Mouse (Mus musculus): ENCODE data around the gene Spef2. TPM values are rescaled to one million over a fixed set of nuclear protein-coding genes. Genes with fewer than 3 reads are reported as not detected.
"Not testable (repeated sequence)": the region's sequence is repeated elsewhere in the genome, so short reads cannot be mapped to it uniquely, and the experiment has no call there.

Spef2 gene
- polyA plus RNA-seq, 1 experiment from 2014 or later = not detected

GRCm38 (mm10) chr15:9577303-9577702 is 171.4 kb downstream of the Spef2 start:
- no peaks in the 10 kb centered on the region for H3K4me1 ChIP-seq (ENCODE audit: control insufficient read depth, insufficient read depth, low read length)

GRCm38 (mm10) chr15:9574796-9575195 is 173.9 kb downstream of the Spef2 start:
- WGBS = 83% methylated on average over 5 of the region's 5 CpGs
- Histone ChIP-seq H3K36me3 (ENCODE audit: control insufficient read depth, insufficient read depth, low read length) (no peaks in the 10 kb centered on the region), H3K4me3 (ENCODE audit: low read depth, low read length) (no peak overlapping the region), H3K4me1 (ENCODE audit: control insufficient read depth, insufficient read depth, low read length) (no peaks in the 10 kb centered on the region), H3K27me3 (ENCODE audit: control insufficient read depth, insufficient read depth, low read length) (no peaks in the 10 kb centered on the region), H3K9ac (replicated peaks; ENCODE audit: low read depth, low read length) (no peak overlapping the region), H3K9me3 (ENCODE audit: control insufficient read depth, low read depth, low read length) (no peaks in the 10 kb centered on the region), H3K4me2 (replicated peaks; ENCODE audit: low read depth, low read length) (no peak overlapping the region), H3K27ac (ENCODE audit: low read length) (no peak overlapping the region)
- ATAC-seq (ENCODE audit: insufficient number of reproducible peaks, insufficient read depth, low FRiP score, low read depth) = no peak

More at GRCm38 (mm10) chr15:9577303-9577702, 171.4 kb downstream of the Spef2 start:
- 81% methylated on average over 4 of the region's 4 CpGs for WGBS
- Histone ChIP-seq H3K4me3 (ENCODE audit: low read depth, low read length) (no peak overlapping the region), H3K9me3 (ENCODE audit: control insufficient read depth, low read depth, low read length) (no peaks in the 10 kb centered on the region), H3K27ac (ENCODE audit: low read length) (no peak overlapping the region), H3K9ac (replicated peaks; ENCODE audit: low read depth, low read length) (no peak overlapping the region), H3K27me3 (ENCODE audit: control insufficient read depth, insufficient read depth, low read length) (no peaks in the 10 kb centered on the region), H3K4me2 (replicated peaks; ENCODE audit: low read depth, low read length) (no peak overlapping the region), H3K36me3 (ENCODE audit: control insufficient read depth, insufficient read depth, low read length) (no peaks in the 10 kb centered on the region)
- no peak for ATAC-seq (ENCODE audit: insufficient number of reproducible peaks, insufficient read depth, low FRiP score, low read depth)

GRCm38 (mm10) chr15:9573361-9573760 is 175.3 kb downstream of the Spef2 start:
- H3K9ac ChIP-seq (replicated peaks; ENCODE audit: low read depth, low read length) = no peak overlapping the region
- H3K36me3 ChIP-seq (ENCODE audit: control insufficient read depth, insufficient read depth, low read length) = no peaks in the 10 kb centered on the region
- no peak overlapping the region for H3K4me3 ChIP-seq (ENCODE audit: low read depth, low read length)
- WGBS = 66% methylated on average over 4 of the region's 4 CpGs
- H3K4me2 ChIP-seq (replicated peaks; ENCODE audit: low read depth, low read length) = no peak overlapping the region
- H3K27me3 ChIP-seq (ENCODE audit: control insufficient read depth, insufficient read depth, low read length) = no peaks in the 10 kb centered on the region
- no peak for ATAC-seq (ENCODE audit: insufficient number of reproducible peaks, insufficient read depth, low FRiP score, low read depth)
- no peaks in the 10 kb centered on the region for H3K4me1 ChIP-seq (ENCODE audit: control insufficient read depth, insufficient read depth, low read length)
- no peak overlapping the region for H3K27ac ChIP-seq (ENCODE audit: low read length)
- no peaks in the 10 kb centered on the region for H3K9me3 ChIP-seq (ENCODE audit: control insufficient read depth, low read depth, low read length)

- Histone ChIP-seq H3K4me2 (replicated peaks; ENCODE audit: low read depth, low read length) (no peak overlapping the region), H3K27ac (ENCODE audit: low read length) (no peak overlapping the region), H3K27me3 (ENCODE audit: control insufficient read depth, insufficient read depth, low read length) (no peaks in the 10 kb centered on the region), H3K4me1 (ENCODE audit: control insufficient read depth, insufficient read depth, low read length) (no peaks in the 10 kb centered on the region), H3K9me3 (ENCODE audit: control insufficient read depth, low read depth, low read length) (no peaks in the 10 kb centered on the region), H3K4me3 (ENCODE audit: low read depth, low read length) (no peak overlapping the region), H3K9ac (replicated peaks; ENCODE audit: low read depth, low read length) (no peak overlapping the region), H3K36me3 (ENCODE audit: control insufficient read depth, insufficient read depth, low read length) (no peaks in the 10 kb centered on the region)
- ATAC-seq (ENCODE audit: insufficient number of reproducible peaks, insufficient read depth, low FRiP score, low read depth) = no peak
- WGBS = 78% methylated on average over 7 of the region's 7 CpGs
Observed at GRCm38 (mm10) chr15:9572664-9573063, 176.0 kb downstream of the Spef2 start.

DNA sequence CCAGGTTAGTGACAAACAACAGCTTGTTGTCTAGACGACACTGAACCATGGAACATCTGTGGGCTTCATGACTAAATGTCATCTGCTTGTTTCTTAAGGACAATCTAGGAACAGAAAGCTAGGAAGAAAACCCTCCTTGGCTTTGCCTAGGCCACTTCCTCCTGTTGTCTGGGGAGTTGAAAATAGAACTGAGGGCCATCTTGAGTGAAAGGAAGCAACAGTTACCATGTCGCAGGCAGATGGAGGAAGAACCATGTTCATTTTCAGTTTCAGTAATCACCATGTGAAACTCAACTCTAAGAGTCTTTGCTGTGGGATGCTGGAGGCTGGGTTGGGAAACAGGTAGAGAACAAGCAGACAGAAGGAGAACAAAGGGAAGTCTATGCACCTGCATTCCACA is 176.8 kb downstream of the Spef2 start:
- no peak overlapping the region for H3K4me3 ChIP-seq (ENCODE audit: low read depth, low read length)
- H3K27me3 ChIP-seq (ENCODE audit: control insufficient read depth, insufficient read depth, low read length) = no peaks in the 10 kb centered on the region
- H3K9me3 ChIP-seq (ENCODE audit: control insufficient read depth, low read depth, low read length) = no peaks in the 10 kb centered on the region
- no peak overlapping the region for H3K4me2 ChIP-seq (replicated peaks; ENCODE audit: low read depth, low read length)
- H3K27ac ChIP-seq (ENCODE audit: low read length) = no peak overlapping the region
- 87% methylated on average over 2 of the region's 2 CpGs for WGBS
- no peaks in the 10 kb centered on the region for H3K36me3 ChIP-seq (ENCODE audit: control insufficient read depth, insufficient read depth, low read length)
- H3K4me1 ChIP-seq (ENCODE audit: control insufficient read depth, insufficient read depth, low read length) = no peaks in the 10 kb centered on the region
- H3K9ac ChIP-seq (replicated peaks; ENCODE audit: low read depth, low read length) = no peak overlapping the region
- ATAC-seq (ENCODE audit: insufficient number of reproducible peaks, insufficient read depth, low FRiP score, low read depth) = no peak

GRCm38 (mm10) chr15:9567316-9567715 is 181.4 kb downstream of the Spef2 start:
- Histone ChIP-seq H3K36me3 (ENCODE audit: control insufficient read depth, insufficient read depth, low read length) (no peaks in the 10 kb centered on the region), H3K9ac (replicated peaks; ENCODE audit: low read depth, low read length) (no peak overlapping the region), H3K4me2 (replicated peaks; ENCODE audit: low read depth, low read length) (no peak overlapping the region), H3K27me3 (ENCODE audit: control insufficient read depth, insufficient read depth, low read length) (no peaks in the 10 kb centered on the region), H3K27ac (ENCODE audit: low read length) (no peak overlapping the region), H3K9me3 (ENCODE audit: control insufficient read depth, low read depth, low read length) (no peaks in the 10 kb centered on the region), H3K4me1 (ENCODE audit: control insufficient read depth, insufficient read depth, low read length) (no peaks in the 10 kb centered on the region), H3K4me3 (ENCODE audit: low read depth, low read length) (no peak overlapping the region)
- 83% methylated on average over 4 of the region's 4 CpGs for WGBS
- ATAC-seq (ENCODE audit: insufficient number of reproducible peaks, insufficient read depth, low FRiP score, low read depth) = no peak

- H3K36me3 ChIP-seq (ENCODE audit: control insufficient read depth, insufficient read depth, low read length) = no peaks in the 10 kb centered on the region
- H3K27me3 ChIP-seq (ENCODE audit: control insufficient read depth, insufficient read depth, low read length) = no peaks in the 10 kb centered on the region
- no peak overlapping the region for H3K9ac ChIP-seq (replicated peaks; ENCODE audit: low read depth, low read length)
- H3K4me1 ChIP-seq (ENCODE audit: control insufficient read depth, insufficient read depth, low read length) = no peaks in the 10 kb centered on the region
- H3K27ac ChIP-seq (ENCODE audit: low read length) = no peak overlapping the region
- ATAC-seq (ENCODE audit: insufficient number of reproducible peaks, insufficient read depth, low FRiP score, low read depth) = no peak
- no peak overlapping the region for H3K4me2 ChIP-seq (replicated peaks; ENCODE audit: low read depth, low read length)
- no peak overlapping the region for H3K4me3 ChIP-seq (ENCODE audit: low read depth, low read length)
- 62% methylated on average over 6 of the region's 6 CpGs for WGBS
- no peaks in the 10 kb centered on the region for H3K9me3 ChIP-seq (ENCODE audit: control insufficient read depth, low read depth, low read length)
Observed at GRCm38 (mm10) chr15:9565396-9565795, 183.3 kb downstream of the Spef2 start.

DNA sequence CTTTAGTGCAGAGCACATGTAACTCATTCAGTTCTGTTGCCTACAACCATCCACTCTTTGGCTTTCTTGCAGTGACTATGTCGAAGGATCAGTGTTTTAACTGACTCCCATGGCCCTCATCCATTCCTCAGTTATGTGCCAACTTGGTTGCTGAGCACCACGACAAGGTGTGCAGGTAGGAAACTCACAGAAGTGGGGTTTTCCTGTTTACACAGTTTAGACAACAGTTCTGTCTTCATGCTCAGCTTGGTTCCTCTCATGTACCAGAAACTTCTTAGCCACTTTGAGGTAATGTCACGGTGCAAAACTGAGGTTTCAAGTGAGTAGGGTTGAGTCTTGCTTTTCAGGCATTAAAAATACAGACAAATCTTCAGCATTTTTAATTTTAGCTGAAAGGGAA is 184.5 kb downstream of the Spef2 start:
- Histone ChIP-seq H3K4me2 (replicated peaks; ENCODE audit: low read depth, low read length) (no peak overlapping the region), H3K9me3 (ENCODE audit: control insufficient read depth, low read depth, low read length) (no peaks in the 10 kb centered on the region), H3K27me3 (ENCODE audit: control insufficient read depth, insufficient read depth, low read length) (no peaks in the 10 kb centered on the region), H3K9ac (replicated peaks; ENCODE audit: low read depth, low read length) (no peak overlapping the region), H3K36me3 (ENCODE audit: control insufficient read depth, insufficient read depth, low read length) (no peaks in the 10 kb centered on the region), H3K4me3 (ENCODE audit: low read depth, low read length) (no peak overlapping the region), H3K4me1 (ENCODE audit: control insufficient read depth, insufficient read depth, low read length) (no peaks in the 10 kb centered on the region), H3K27ac (ENCODE audit: low read length) (no peak overlapping the region)
- 80% methylated on average over 3 of the region's 3 CpGs for WGBS
- ATAC-seq (ENCODE audit: insufficient number of reproducible peaks, insufficient read depth, low FRiP score, low read depth) = no peak

- H3K27me3 ChIP-seq (ENCODE audit: control insufficient read depth, insufficient read depth, low read length); H3K4me2 ChIP-seq (replicated peaks; ENCODE audit: low read depth, low read length); H3K36me3 ChIP-seq (ENCODE audit: control insufficient read depth, insufficient read depth, low read length); H3K4me3 ChIP-seq (ENCODE audit: low read depth, low read length); H3K27ac ChIP-seq (ENCODE audit: low read length); H3K4me1 ChIP-seq (ENCODE audit: control insufficient read depth, insufficient read depth, low read length); ATAC-seq (ENCODE audit: insufficient number of reproducible peaks, insufficient read depth, low FRiP score, low read depth); H3K9ac ChIP-seq (replicated peaks; ENCODE audit: low read depth, low read length); H3K9me3 ChIP-seq (ENCODE audit: control insufficient read depth, low read depth, low read length): not testable (repeated sequence)
- WGBS = 89% methylated on average over 13 of the region's 15 CpGs
Observed at GRCm38 (mm10) chr15:9557264-9557663, 191.4 kb downstream of the Spef2 start.
